Mouse (Mus musculus): ENCODE results near the gene Ctcf. TPM values are rescaled to one million over a fixed set of nuclear protein-coding genes. Genes with fewer than 3 reads are reported as not detected.

Ctcf gene
- polyA plus RNA-seq, 1 experiment, result 24.5 TPM

DNA sequence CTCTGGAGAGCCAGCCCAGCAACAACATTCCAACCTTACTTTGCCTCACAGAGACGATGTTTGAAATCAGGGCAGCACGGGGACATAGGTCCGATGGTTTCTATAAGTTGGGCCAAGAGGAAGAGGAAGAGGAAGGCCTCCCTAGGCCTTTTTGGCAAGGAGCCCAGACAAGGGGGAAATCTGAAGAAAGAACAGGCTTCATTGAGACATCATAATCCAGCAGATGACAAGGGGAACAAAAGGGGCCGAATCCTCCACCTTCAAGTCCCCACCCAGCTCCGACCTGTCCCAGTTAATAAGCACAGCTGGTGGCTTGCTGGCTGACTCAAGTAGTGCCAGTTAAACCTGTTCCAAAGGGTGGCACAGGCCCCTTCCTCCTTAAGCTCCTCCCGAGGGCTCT, 78.7 kb downstream of the Ctcf start:
- Histone ChIP-seq H3K27ac (ENCODE audit: insufficient read depth, low read length) (no peak overlapping the region), H3K27me3 (ENCODE audit: control insufficient read depth, insufficient read depth, low read length) (no peaks in the 10 kb centered on the region), H3K4me3 (ENCODE audit: extremely low read depth, insufficient read depth, insufficient read length) (no peak overlapping the region), H3K4me1 (ENCODE audit: control insufficient read depth, insufficient read depth, insufficient read length) (no peaks in the 10 kb centered on the region), H3K36me3 (ENCODE audit: control insufficient read depth, insufficient read depth, low read length) (no peaks in the 10 kb centered on the region)
- DNase-seq (ENCODE audit: low read depth in 1 of 2, low spot score in 2 of 2), result no peak
- TF ChIP-seq CTCF (IDR thresholded peaks at IDR 0.05; ENCODE audit: extremely low read depth, insufficient read depth, insufficient read length, insufficient replicate concordance), result no peak
- TF ChIP-seq POLR2A (IDR thresholded peaks at IDR 0.05; ENCODE audit: low read depth, low read length), result no peak
- 25% methylated on average over 6 of the region's 6 CpGs for WGBS

DNA sequence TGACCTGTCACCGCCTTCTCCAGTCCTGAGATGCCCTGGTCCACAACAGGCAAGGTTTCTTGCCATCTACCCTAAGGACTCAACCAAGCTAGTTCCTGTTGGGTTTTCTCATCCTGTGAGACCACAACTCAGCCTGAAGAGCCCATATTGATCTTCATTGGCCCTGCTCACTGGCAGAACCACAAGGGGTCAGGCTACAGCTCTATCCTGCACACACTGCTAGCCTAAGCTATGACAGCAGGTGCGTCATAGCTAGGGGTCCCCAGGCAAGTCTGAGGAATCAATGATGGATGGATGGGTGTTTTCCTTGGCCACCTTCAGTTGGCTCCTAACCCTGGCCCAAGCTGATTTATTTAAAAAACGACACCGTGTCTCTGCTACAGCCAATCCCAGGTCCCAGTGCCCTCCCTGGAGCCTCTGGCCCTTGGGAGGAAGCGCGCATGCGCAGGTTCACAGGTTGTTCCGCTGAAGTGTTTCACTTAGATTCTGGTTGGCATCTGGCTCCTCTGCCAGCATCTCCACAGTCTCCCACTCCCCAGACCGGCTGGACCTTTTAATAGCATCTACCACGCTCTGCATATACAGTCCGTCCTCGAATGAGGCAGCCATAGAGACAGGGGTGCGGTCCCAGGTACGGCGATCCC, 80.1 kb downstream of the Ctcf start:
- WGBS, result 96% methylated on average over 15 of the region's 15 CpGs
- H3K27me3 ChIP-seq (ENCODE audit: control insufficient read depth, insufficient read depth, low read length), result no peaks in the 10 kb centered on the region
- DNase-seq (ENCODE audit: low read depth in 1 of 2, low spot score in 2 of 2), result no peak
- H3K36me3 ChIP-seq (ENCODE audit: control insufficient read depth, insufficient read depth, low read length), result no peaks in the 10 kb centered on the region
- no peak overlapping the region for H3K4me3 ChIP-seq (ENCODE audit: extremely low read depth, insufficient read depth, insufficient read length)
- H3K27ac ChIP-seq (ENCODE audit: insufficient read depth, low read length), result no peak overlapping the region
- no peak for TF ChIP-seq CTCF (IDR thresholded peaks at IDR 0.05; ENCODE audit: extremely low read depth, insufficient read depth, insufficient read length, insufficient replicate concordance)
- H3K4me1 ChIP-seq (ENCODE audit: control insufficient read depth, insufficient read depth, insufficient read length), result no peaks in the 10 kb centered on the region

DNA sequence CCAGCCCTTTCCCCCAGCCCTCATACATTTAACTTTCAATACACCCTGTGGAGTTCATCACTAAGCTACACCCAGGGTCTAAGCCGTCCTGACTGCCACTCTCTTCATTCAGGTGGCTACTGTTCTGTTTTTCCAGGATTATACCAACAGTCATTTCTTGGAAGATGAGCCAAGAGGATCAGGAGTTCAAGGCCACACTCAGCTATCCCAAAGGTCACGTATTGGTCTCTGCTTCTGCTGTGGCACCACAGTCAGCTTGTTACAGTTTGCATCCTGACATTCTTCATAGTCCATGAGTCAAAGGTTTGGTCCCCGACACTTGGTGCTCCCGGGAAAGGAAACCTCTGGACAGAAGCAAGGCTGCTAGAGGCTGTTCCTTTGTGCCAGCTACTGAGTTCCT, 83.3 kb downstream of the Ctcf start:
- WGBS, result 83% methylated on average over 4 of the region's 4 CpGs

DNA sequence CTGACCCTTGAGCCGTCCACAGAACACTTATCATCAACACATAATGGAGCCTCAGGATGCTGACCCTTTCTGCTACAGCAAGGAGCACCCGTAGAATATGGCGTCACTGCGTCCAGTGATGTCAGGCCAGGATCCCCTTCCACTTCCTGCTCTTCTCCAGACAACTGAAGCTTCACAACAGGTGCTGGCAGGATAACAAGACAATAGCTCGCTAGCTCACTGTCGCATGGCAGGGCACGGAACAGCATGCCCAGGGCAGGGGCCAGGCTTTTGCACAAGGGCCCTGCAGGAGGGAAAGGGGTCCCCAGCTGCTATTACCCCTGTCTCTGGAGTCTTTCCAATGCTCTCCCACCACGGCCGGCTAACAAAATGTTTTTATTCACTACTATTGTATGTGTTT, 86.5 kb downstream of the Ctcf start:
- no peak for DNase-seq (ENCODE audit: low read depth in 1 of 2, low spot score in 2 of 2)
- no peaks in the 10 kb centered on the region for H3K36me3 ChIP-seq (ENCODE audit: control insufficient read depth, insufficient read depth, low read length)
- no peaks in the 10 kb centered on the region for H3K4me1 ChIP-seq (ENCODE audit: control insufficient read depth, insufficient read depth, insufficient read length)
- H3K27ac ChIP-seq (ENCODE audit: insufficient read depth, low read length), result no peak overlapping the region
- H3K27me3 ChIP-seq (ENCODE audit: control insufficient read depth, insufficient read depth, low read length), result no peaks in the 10 kb centered on the region
- no peak for TF ChIP-seq CTCF (IDR thresholded peaks at IDR 0.05; ENCODE audit: extremely low read depth, insufficient read depth, insufficient read length, insufficient replicate concordance)
- TF ChIP-seq POLR2A (IDR thresholded peaks at IDR 0.05; ENCODE audit: low read depth, low read length), result no peak
- no peak overlapping the region for H3K4me3 ChIP-seq (ENCODE audit: extremely low read depth, insufficient read depth, insufficient read length)
- WGBS, result 92% methylated on average over 9 of the region's 9 CpGs

More for the DNA sequence above, 83.3 kb downstream of the Ctcf start:
- Histone ChIP-seq H3K4me3 (ENCODE audit: extremely low read depth, insufficient read depth, insufficient read length) (no peak overlapping the region), H3K4me1 (ENCODE audit: control insufficient read depth, insufficient read depth, insufficient read length) (no peaks in the 10 kb centered on the region), H3K27ac (ENCODE audit: insufficient read depth, low read length) (no peak overlapping the region), H3K36me3 (ENCODE audit: control insufficient read depth, insufficient read depth, low read length) (no peaks in the 10 kb centered on the region), H3K27me3 (ENCODE audit: control insufficient read depth, insufficient read depth, low read length) (no peaks in the 10 kb centered on the region)
- DNase-seq (ENCODE audit: low read depth in 1 of 2, low spot score in 2 of 2), result no peak
- no peak for TF ChIP-seq CTCF (IDR thresholded peaks at IDR 0.05; ENCODE audit: extremely low read depth, insufficient read depth, insufficient read length, insufficient replicate concordance)
- no peak for TF ChIP-seq POLR2A (IDR thresholded peaks at IDR 0.05; ENCODE audit: low read depth, low read length)

DNA sequence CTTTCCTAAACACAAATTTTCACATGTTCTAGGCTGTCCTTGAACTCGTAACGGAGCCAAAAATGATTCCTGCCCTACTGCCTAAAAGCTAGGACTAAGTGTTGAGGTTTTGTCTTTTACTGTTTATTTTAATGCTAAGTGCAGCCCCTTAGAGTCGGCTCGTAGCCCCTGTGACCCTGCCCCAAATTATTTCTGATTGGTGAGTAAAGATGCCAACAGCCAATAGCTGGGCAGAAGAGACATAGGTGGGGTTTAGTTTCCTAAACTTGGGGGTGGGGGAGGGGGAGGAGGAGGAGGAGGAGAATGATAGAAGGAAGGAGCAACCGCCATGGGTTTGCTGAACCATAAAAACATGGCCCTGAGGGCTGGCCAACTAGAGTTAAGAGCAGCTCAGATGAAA, 89.4 kb downstream of the Ctcf start:
- no peak for DNase-seq (ENCODE audit: low read depth in 1 of 2, low spot score in 2 of 2)
- Histone ChIP-seq H3K4me3 (ENCODE audit: extremely low read depth, insufficient read depth, insufficient read length) (no peak overlapping the region), H3K4me1 (ENCODE audit: control insufficient read depth, insufficient read depth, insufficient read length) (no peaks in the 10 kb centered on the region), H3K27ac (ENCODE audit: insufficient read depth, low read length) (no peak overlapping the region), H3K36me3 (ENCODE audit: control insufficient read depth, insufficient read depth, low read length) (no peaks in the 10 kb centered on the region), H3K27me3 (ENCODE audit: control insufficient read depth, insufficient read depth, low read length) (no peaks in the 10 kb centered on the region)
- 87% methylated on average over 5 of the region's 5 CpGs for WGBS
- TF ChIP-seq POLR2A (IDR thresholded peaks at IDR 0.05; ENCODE audit: low read depth, low read length) (no peak), CTCF (IDR thresholded peaks at IDR 0.05; ENCODE audit: extremely low read depth, insufficient read depth, insufficient read length, insufficient replicate concordance) (no peak)

DNA sequence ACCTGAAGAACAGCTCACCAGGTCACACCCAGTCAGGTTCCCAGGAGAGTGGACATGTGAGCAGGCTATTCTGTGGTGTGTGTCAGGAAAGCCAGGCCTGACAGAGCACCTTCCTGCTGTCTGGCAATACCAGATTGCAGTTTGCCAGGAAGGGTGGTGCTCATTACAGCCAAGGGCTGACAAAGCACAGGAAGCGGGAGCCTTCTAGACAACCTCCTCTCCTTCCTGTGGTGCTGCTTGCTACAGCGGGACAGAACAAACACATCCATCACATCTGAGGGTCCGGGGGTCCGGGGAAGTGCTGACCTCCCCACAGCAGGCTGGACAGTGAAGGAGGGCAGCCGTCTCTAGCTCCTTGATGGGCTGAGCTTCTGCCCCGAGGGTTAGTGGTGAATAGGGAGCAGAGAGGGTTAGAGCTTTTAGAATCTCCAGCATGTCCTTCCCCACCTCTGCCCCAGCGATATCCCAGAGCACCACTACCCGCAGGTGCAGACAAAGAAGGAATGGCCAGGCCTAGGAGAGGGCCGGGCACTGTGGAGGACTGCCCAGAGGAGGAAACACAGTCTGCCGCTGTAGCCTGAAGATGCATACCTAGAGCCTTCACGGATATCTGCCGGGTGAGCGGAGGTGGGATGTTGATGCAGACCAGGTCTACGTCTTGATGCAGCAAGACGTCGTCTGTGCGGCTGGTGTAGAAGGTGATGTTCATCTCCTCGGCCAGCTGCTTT, 91.2 kb downstream of the Ctcf start:
- Histone ChIP-seq H3K4me3 (ENCODE audit: extremely low read depth, insufficient read depth, insufficient read length) (no peak overlapping the region), H3K4me1 (ENCODE audit: control insufficient read depth, insufficient read depth, insufficient read length) (no peaks in the 10 kb centered on the region), H3K27me3 (ENCODE audit: control insufficient read depth, insufficient read depth, low read length) (no peaks in the 10 kb centered on the region), H3K36me3 (ENCODE audit: control insufficient read depth, insufficient read depth, low read length) (no peaks in the 10 kb centered on the region), H3K27ac (ENCODE audit: insufficient read depth, low read length) (peak overlapping the region; percentile 63)
- peak in 1 of 2 experiments; percentile 23 for DNase-seq (ENCODE audit: low read depth in 1 of 2, low spot score in 2 of 2)
- 61% methylated on average over 18 of the region's 18 CpGs for WGBS
- TF ChIP-seq POLR2A (IDR thresholded peaks at IDR 0.05; ENCODE audit: low read depth, low read length) (no peak), CTCF (IDR thresholded peaks at IDR 0.05; ENCODE audit: extremely low read depth, insufficient read depth, insufficient read length, insufficient replicate concordance) (no peak)

DNA sequence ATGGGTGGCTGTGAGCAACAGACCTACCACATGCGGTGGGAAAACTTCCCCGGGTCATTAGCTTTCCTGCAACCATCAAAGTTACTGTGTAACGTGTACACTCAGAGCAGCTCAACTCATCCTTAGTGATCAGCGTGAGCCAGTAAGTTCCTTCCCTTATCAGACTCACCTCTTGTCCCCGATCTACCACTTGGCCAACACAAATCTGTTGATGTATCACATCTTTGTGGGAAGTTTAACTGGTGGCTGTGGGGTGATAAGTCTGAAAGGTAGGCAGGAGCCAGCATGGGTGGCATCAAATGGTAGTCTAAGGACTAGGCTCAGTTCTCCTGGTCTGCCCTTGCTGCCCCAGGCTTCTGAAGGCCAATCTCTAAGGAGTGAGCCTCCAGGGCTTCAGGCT, 95.8 kb downstream of the Ctcf start:
- Histone ChIP-seq H3K4me1 (ENCODE audit: control insufficient read depth, insufficient read depth, insufficient read length) (no peaks in the 10 kb centered on the region), H3K4me3 (ENCODE audit: extremely low read depth, insufficient read depth, insufficient read length) (no peak overlapping the region), H3K27ac (ENCODE audit: insufficient read depth, low read length) (no peak overlapping the region), H3K27me3 (ENCODE audit: control insufficient read depth, insufficient read depth, low read length) (no peaks in the 10 kb centered on the region), H3K36me3 (ENCODE audit: control insufficient read depth, insufficient read depth, low read length) (no peaks in the 10 kb centered on the region)
- TF ChIP-seq CTCF (IDR thresholded peaks at IDR 0.05; ENCODE audit: extremely low read depth, insufficient read depth, insufficient read length, insufficient replicate concordance) (no peak), POLR2A (IDR thresholded peaks at IDR 0.05; ENCODE audit: low read depth, low read length) (no peak)
- WGBS, result 92% methylated on average over 5 of the region's 5 CpGs
- DNase-seq (ENCODE audit: low read depth in 1 of 2, low spot score in 2 of 2), result no peak

Other genes starting within 250 kb of the Ctcf start
- 0.42 and 0.62 TPM in 2 replicates for gene Kctd19, start 223.1 kb upstream of the Ctcf start, polyA plus RNA-seq (2012; rRNA removed)
- gene Lrrc36, start 223.0 kb upstream of the Ctcf start, polyA plus RNA-seq (2012; rRNA removed), result 0.07 and 0.13 TPM in 2 replicates
- 8.1 and 14.7 TPM in 2 replicates for gene Tppp3, start 165.0 kb upstream of the Ctcf start, polyA plus RNA-seq (2012; rRNA removed)
- 15.3 and 18.3 TPM in 2 replicates for gene Zdhhc1, start 139.7 kb upstream of the Ctcf start, polyA plus RNA-seq (2012; rRNA removed)
- 0.44 and 0.62 TPM in 2 replicates for gene Hsd11b2, start 117.8 kb upstream of the Ctcf start, polyA plus RNA-seq (2012; rRNA removed)
- gene Atp6v0d1, start 70.5 kb upstream of the Ctcf start, polyA plus RNA-seq (2012; rRNA removed), result 68.3 and 72.0 TPM in 2 replicates
- 25.6 and 26.5 TPM in 2 replicates for gene Ripor1, start 31.3 kb upstream of the Ctcf start, polyA plus RNA-seq (2012; rRNA removed)
- 0.14 TPM in 1 of 2 replicates, not detected in the other for gene Agrp, start 825 bp downstream of the Ctcf start, polyA plus RNA-seq (2012; rRNA removed)
- 62.1 and 72.2 TPM in 2 replicates for gene Carmil2, start 49.7 kb downstream of the Ctcf start, polyA plus RNA-seq (2012; rRNA removed)
- gene Acd, start 64.5 kb downstream of the Ctcf start, polyA plus RNA-seq (2012; rRNA removed), result 47.3 and 62.1 TPM in 2 replicates
- gene Pard6a, start 64.6 kb downstream of the Ctcf start, polyA plus RNA-seq (2012; rRNA removed), result 8.7 and 12.1 TPM in 2 replicates
- not detected in 2 replicates for gene 4933405L10Rik, start 71.1 kb downstream of the Ctcf start, polyA plus RNA-seq (2012; rRNA removed)
- gene Enkd1, start 71.6 kb downstream of the Ctcf start, polyA plus RNA-seq (2012; rRNA removed), result 4.3 and 6.2 TPM in 2 replicates
- 2.3 and 2.4 TPM in 2 replicates for gene Gfod2, start 122.1 kb downstream of the Ctcf start, polyA plus RNA-seq (2012; rRNA removed)
- 50.0 and 59.9 TPM in 2 replicates for gene Ranbp10, start 190.8 kb downstream of the Ctcf start, polyA plus RNA-seq (2012; rRNA removed)
- gene Tsnaxip1, start 191.2 kb downstream of the Ctcf start, polyA plus RNA-seq (2012; rRNA removed), result 0.07 and 0.14 TPM in 2 replicates
- 14.2 and 16.4 TPM in 2 replicates for gene Cenpt, start 216.7 kb downstream of the Ctcf start, polyA plus RNA-seq (2012; rRNA removed)
- 33.7 and 41.2 TPM in 2 replicates for gene Thap11, start 218.6 kb downstream of the Ctcf start, polyA plus RNA-seq (2012; rRNA removed)
- gene Nutf2, start 224.0 kb downstream of the Ctcf start, polyA plus RNA-seq (2012; rRNA removed), result 13.1 and 14.5 TPM in 2 replicates
- 71.3 and 90.0 TPM in 2 replicates for gene Edc4, start 244.3 kb downstream of the Ctcf start, polyA plus RNA-seq (2012; rRNA removed)